Mouse (Mus musculus) natural killer cell, adult 2 months (primary cell): ENCODE data around the gene Prrg2.

Source experiments
- DNase-seq, 2 experiments: peaks; one replicate each; pipeline ENCODE4 v3.0.0; 2022; ENCODE audit warnings: low spot score in 2 of 2

The Prrg2 gene

GRCm38 (mm10) chr7:45008411-45008810 lies 54.1 kb downstream of the Prrg2 start:
- DNase-seq = no peak

GRCm38 (mm10) chr7:45007846-45008245 lies 54.6 kb downstream of the Prrg2 start:
- no peak for DNase-seq

- no peak for DNase-seq
These were observed 55.3 kb downstream of the Prrg2 start for GRCm38 (mm10) chr7:45007141-45007540.

GRCm38 (mm10) chr7:45006503-45006902 lies 56.0 kb downstream of the Prrg2 start:
- DNase-seq = no peak

- no peak for DNase-seq
These were observed 57.0 kb downstream of the Prrg2 start for GRCm38 (mm10) chr7:45005321-45005992.

- DNase-seq = no peak
These were observed 57.9 kb downstream of the Prrg2 start for GRCm38 (mm10) chr7:45004546-45004945.
